Mouse (Mus musculus): ENCODE measurements around the gene Stard10.

Stard10 gene

DNA sequence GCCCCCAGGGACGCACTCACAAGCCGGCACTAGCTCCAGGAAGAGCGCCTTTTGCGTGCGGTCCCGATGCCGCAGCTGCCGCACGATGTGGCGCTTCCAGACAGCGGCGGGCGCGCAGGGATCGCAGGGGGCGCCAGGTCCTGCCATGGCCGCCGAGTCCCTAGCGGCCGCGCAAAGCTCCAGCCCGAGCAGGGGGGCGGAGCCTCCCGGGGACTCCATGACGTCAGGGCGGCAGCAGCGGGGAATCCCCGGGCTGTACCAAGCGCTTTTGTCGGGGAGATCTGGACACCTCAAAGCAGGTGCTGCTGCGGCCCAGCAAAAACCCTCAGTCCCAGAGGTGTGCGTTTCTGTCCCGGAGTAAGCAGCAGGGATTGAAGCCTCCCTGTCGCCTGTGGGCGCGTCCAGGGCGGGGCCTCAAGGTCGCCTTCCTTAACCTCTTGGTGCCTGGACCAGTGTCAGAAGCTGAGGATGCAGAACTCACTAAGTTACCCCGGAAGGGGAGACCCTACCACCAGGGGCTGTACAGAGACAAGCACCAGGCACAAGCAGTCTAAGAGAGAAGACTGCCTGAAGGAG, 14.9 kb upstream of the Stard10 start, which contains the start of gene Atg16l2:
Atg16l2 (minus strand) TSS at position 371 of the 576 bp plus-strand sequence.
- in situ Hi-C loops (cut with MboI; ENCODE audit: unreplicated experiment in 2 of 2), result loop anchor here in 1 of 2 experiments (10.0 kb wide), 2 partner anchors 233 to 323 kb away; no protein-coding TSS in a partner anchor

DNA sequence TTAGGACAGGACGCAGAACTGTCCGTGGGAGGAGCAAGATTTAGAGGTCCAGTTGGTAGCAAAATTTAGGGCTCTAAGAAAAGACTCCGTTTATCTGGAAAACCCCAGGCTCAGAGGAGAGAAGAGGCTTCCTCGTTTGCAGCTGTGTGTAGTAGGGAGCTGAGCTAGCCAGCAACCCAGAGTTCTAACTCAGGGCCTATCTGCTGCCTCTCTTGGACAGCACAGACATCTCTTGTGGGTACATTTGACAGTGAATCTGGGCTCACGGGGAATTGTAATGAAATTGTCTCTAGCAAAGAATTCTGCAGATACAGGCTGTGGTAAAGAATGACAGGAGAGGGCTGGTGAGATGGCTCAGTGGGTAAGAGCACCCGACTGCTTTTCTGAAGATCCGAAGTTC, 14.2 kb upstream of the Stard10 start:
- in situ Hi-C loops (cut with MboI; ENCODE audit: unreplicated experiment in 2 of 2), result loop anchor here in 1 of 2 experiments (10.0 kb wide), 2 partner anchors 232 to 322 kb away; no protein-coding TSS in a partner anchor

DNA sequence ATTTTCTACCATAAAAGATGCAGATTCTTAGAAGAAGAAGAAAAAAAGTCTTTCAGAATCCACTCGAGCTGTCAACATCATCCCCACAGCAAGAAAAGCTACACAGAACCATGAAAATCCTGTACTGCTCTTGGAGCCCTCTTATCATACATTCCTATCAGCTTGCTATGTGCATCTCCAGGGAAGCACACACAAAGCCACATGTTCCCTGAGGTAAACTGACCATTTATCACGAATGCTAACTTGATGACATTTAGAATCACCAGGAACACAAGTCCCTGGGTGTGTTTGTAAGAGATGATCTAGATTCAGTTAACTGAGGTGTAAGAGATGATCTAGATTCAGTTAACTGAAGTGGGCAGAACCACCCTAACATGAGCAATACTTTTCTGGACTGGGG, 10.0 kb upstream of the Stard10 start:
- in situ Hi-C loops (cut with MboI; ENCODE audit: unreplicated experiment in 2 of 2), result loop anchor here in 1 of 2 experiments (10.0 kb wide), 2 partner anchors 228 to 318 kb away; no protein-coding TSS in a partner anchor

DNA sequence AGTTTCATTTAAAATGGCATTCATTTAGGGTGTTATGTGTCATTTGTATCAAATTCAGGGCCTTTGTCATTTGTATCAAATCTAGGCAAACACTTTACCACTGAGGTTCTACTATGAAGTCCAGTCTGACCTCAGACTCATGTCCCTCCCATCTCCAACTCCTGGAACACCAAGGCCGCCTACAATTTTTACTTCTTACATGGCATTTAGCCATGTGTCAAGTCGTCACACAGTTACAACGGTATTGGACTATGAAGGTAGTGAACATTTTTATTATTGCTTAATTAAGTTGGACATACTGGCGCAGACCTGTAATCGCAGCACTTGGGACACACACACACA, 6.9 kb upstream of the Stard10 start:
- in situ Hi-C loops (cut with MboI; ENCODE audit: unreplicated experiment in 2 of 2), result loop anchor here (5.0 to 10.0 kb wide), 4 partner anchors 57 to 315 kb away; no protein-coding TSS in a partner anchor

DNA sequence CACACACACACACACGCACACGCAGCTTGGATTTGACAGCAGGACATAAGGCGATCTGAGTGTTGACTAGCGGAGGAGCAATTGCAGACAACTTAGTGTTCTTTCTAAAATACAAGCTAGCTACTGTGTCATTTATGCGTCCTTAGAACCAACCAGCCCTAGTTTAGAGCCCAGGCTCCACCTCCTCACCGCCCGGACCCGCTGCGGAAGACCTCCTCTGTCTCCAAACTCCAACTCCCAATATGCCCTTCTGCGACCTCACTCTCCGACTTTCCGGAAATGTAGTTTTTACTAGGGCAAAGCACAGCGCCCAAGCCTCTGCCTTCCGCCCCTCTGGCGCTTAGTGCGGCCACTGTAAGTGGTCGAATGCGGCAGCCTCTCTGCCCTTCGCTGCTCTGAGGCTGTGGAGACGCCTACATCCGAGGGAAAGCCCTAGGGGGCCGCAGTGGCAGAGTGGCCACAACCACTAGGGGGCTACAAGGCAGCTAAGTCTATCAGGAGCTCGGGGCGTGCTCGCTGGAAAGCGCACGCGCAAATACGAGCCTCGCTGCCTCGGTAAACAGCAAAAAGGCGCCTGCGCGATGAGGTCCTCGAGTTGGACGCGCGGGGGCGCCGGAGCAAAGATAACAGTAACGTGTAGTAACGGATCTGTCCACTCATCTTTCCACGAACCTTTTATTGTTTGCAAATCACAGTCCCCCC, 6.4 kb upstream of the Stard10 start:
- in situ Hi-C loops (cut with MboI; ENCODE audit: unreplicated experiment in 2 of 2), result loop anchor here (5.0 kb wide), 2 partner anchors 57 to 62 kb away; no protein-coding TSS in a partner anchor

DNA sequence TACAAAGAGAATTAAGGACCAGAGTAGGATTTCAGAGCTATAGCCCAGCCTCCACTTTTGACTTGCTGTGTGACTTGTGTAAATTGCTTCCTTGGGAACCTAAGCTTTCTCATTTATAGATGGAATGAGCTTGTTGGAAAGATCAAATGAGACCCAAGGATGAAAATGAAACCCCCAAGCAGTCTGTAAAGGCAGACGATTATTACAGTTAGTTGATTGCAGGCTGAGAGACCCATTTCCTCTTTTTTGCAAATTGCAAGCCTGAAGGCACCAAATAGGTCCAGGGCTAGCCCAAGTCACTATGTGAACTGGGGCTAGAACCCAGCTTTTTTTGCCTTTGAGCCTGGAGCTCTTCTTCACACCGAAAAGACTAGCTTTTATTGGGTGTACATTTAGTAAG, 5.8 kb upstream of the Stard10 start:
- in situ Hi-C loops (cut with MboI; ENCODE audit: unreplicated experiment in 2 of 2), result loop anchor here (5.0 kb wide), 2 partner anchors 56 to 61 kb away; no protein-coding TSS in a partner anchor

DNA sequence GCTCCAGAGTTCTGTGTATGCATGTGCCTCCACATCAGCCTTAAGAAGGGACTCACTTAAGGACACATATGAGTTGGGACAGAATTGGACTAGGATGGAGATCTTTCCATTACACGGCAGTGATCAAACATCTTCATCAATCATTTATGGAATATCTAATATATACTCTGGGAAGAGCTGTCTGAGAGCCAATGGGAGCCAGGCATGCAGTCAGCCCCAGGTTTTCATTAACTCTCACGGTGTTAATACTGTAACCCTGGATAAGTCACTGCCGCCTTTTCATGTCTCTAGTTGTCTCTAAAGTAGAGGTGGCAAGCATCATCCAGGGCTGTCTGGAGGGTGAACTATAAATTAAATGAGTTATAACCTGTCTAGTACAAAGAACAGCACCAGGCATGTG, 3.9 kb upstream of the Stard10 start:
- in situ Hi-C loops (cut with MboI; ENCODE audit: unreplicated experiment in 2 of 2), result loop anchor here (5.0 kb wide), 2 partner anchors 54 to 59 kb away; no protein-coding TSS in a partner anchor

DNA sequence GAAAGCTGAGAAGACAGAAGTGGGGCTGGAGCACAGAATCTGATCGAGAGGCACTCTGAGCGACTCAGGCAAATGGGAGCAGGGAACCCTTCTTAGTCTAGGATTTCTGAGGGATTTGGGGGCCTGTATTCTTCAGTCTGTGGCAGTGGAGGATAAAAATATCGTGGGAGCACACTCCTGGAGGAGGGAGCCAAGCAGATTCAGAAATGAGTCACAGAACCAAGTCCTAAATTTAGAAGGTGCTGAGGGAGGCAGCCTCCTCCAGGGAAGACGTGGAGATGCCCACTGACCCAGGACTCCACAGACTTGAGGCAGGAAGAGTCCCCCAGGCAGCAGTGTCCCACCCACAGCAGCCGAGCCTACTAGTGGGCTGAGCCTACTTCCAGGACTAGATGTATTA, 2.5 kb upstream of the Stard10 start:
- in situ Hi-C loops (cut with MboI; ENCODE audit: unreplicated experiment in 2 of 2), result loop anchor here (5.0 kb wide), 2 partner anchors 53 to 58 kb away; no protein-coding TSS in a partner anchor

DNA sequence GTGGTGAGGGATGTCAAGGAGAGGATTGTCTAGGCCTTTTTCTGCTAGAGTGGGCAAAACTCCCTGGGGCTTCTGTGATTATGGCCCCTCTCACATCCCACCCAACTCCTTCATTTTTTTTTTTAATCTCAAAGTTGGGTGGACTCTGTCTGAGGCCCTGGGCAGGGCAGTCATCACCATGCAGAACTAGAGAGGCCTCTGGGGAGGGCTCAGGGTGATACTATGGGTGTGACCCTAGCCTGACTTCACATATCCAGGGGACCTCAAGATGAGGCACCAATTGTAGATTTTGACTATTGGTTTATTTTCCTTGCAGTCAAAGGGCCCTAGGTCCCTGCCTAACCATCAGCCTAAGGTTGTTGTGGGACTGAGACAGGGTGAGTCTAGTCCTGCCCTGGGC, 1.2 kb upstream of the Stard10 start:
- in situ Hi-C loops (cut with MboI; ENCODE audit: unreplicated experiment in 2 of 2), result no loop called here

DNA sequence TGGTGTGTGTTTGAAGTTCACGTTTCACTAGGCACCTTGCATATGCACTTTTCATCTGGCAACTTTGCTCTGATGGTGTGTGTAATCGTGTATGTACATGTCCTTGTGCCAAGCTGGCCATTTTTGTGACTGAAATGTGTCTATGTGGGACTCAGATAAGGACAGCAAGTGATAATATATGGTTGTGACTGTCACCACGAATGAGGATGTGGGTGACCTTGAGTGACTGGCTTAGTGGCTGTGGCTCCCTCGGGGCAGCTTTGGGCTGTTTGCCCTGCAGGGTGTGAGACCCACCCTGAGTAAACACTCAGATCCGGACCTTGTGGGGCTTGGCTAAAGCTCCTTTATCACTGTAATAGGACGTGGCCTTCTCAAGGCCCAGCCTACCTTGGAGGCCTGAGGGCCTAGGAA, 290 bp upstream of the Stard10 start:
- in situ Hi-C loops (cut with MboI; ENCODE audit: unreplicated experiment in 2 of 2), result no loop called here

DNA sequence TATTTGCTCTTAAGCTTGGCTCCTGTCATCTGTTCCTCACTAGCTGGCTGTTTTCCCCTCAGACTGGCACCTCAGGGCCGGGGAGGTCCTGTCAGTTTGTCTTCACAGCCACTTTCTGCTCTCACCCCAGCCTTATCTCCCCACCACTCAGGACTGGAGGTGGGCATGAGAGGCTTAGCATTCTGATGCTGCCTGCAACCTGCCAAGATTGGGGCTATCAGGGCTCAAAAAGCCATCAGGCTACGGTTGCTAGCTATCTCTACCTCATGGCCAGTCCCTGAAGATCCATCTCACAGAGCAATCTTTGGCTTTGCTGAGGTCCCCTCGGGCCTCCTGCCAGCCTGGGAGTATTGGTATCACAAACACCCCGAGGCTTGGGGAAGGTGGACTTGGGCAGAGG, 2.0 kb downstream of the Stard10 start:
- in situ Hi-C loops (cut with MboI; ENCODE audit: unreplicated experiment in 2 of 2), result no loop called here

DNA sequence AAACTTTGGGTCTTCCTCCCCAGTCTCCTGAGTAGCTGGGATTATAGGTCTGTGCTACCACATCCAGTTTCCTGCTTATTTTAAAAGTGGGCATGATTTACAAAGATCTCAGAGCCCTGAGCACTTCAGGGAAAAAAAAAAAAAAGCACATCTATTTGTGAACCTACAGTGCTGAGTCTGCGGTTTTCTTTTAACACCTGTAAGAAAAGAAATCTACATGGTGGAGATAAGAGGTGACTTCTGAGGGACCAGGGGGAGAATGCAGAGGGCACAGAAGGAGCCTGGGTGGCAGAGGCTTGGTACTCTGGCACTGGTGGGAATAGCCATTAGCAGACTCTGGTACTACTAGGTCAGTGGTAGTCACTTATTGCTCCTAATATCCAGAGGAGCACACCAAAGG, 2.9 kb downstream of the Stard10 start:
- in situ Hi-C loops (cut with MboI; ENCODE audit: unreplicated experiment in 2 of 2), result no loop called here

DNA sequence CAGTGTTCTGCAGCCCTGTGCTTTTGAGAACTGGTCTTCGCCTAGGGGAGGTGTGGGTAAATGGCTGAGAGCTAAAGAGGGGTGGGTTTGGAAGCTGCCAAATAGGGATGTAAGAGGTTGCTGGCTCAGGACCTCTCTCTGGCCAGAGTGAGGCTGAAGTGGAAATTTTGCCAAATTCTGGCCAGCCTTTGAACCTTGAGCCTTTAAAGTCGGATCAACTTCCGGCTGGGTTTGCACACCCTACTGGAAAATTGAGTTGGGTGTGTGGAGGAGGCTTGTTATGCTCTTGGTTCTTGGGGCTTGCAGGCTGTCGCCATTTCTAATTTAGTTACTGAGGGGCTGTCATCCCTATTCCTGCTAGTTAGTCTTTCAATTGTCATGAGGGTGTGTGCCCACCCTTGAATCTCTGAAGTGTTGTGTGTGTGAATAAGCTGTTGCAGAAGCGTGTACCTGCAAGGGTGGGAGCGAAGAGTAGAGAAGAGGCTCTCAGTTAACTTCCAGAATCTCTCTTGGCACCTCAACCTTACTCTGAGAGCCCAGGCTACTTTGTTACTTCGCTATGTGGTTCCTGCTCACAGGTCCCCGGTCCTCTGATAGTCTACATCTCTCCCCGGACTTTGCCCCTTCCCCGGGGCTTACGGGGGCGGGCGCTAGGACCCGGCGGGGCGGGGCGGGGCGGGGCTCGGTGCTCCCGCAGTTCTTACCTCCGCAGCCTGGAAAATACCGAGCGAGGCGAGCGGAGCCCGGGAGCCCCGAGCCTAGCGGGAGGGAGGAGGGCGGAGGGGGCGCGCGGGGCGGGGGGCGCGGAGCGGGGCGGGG, 3.7 kb downstream of the Stard10 start:
- in situ Hi-C loops (cut with MboI; ENCODE audit: unreplicated experiment in 2 of 2), result no loop called here

DNA sequence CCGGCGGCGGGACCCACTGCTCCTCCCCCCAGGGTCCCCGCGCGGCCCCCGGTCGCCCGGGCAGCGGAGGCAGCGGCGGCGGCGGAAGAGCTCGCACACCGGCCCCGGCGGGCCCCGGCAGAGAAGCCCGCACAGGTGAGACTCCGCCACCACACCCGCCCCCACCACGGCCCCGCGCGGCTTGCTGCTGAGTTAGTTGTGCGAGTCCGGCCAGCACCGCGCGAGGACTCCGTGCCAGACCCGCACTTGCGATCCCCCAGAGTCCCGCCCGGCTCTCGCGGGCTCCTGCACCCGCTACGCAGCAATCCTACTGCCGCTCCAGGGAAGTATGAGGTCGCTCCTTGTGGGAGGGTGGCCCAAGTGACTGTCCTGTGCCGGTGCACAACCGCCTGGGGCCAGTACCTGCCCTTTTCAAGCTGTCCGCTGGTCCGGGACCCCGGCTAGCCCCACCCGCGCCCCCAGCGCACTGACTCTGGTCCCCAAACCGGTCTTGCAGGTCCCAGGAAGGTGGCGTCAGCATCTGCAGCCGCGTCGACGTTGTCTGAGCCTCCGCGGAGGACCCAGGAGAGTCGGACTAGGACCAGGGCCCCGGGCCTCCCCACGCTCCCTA, 4.4 kb downstream of the Stard10 start:
- in situ Hi-C loops (cut with MboI; ENCODE audit: unreplicated experiment in 2 of 2), result no loop called here

DNA sequence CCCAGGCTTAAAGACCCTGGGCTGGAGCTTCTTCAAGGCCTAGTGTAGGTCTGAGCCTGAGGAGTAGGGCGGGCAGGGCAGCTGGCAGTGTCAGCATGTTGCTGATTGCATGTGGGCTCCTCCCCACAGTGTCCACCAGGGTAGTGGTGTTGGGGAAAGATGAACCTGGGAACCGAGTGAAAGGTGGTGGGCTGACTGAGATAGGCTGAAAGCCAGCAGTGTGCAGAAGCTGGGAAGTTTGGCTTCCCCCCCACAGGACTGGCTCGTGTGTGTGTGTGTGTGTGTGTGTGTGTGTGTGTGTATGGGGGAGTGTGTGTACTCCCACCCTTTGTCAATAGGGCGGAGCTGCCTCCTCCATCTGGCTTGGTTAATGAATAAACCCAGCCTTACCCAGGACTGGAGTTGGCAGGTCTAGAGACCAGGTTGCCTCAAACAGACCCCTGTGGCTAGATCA, 6.3 kb downstream of the Stard10 start:
- in situ Hi-C loops (cut with MboI; ENCODE audit: unreplicated experiment in 2 of 2), result no loop called here

DNA sequence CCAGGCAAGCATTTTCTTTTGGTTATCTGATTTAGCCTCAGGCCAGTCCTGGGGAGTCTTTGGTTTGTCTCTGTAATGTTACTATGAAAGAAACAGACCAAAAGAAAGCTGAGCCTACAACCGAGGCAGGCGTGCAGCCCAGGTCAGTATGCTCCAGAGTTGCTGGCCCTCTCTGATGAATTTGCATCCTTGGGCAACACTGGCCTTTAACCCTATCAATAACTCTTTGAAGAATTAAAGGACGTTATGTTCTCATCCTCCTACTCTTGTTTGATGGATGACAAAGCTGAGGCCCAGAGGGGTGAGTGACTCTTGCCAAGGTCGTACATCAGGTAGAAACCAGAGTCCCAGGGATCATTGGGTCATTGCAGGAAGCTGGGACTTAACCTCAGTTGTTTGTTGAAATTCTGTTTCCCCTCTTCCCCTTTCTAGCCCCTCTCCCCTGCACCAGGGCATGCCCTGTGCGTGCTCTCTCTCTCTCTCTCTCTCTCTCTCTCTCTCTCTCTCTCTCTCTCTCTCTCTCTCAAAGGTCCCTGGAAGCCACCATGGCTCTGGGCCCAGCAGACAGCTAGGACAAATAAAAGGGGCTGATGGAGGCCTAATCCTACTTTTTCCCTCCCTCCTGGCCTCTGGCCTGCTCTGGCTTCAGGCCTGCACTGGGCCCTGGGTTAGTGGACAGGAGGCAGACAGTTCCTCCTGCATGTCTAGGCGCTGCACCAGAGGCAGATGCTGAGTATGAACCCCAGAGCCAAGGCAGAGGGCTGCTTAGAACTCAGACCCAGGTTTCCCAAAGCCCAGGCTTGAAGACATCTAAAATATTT, 7.5 kb downstream of the Stard10 start:
- in situ Hi-C loops (cut with MboI; ENCODE audit: unreplicated experiment in 2 of 2), result no loop called here

DNA sequence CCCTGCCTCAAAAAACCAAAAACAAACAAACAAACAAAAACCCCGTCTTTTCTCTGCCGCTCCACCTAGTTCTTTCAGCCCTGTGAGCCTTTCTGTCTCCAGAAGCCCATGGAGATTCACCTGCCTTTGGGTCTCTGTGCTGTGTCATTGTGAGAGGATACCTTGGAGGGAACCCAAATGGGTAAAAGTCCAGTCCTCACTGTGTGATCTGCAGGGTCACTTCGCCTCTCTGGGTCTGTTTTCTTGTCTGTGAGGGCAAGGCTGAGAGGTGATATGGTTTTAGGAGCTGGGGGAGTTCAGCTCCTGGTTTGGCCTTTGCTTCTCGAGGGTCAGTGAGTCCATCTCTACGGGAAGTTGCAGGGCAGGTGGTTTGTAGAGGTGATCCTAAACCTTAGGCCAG, 9.1 kb downstream of the Stard10 start:
- in situ Hi-C loops (cut with MboI; ENCODE audit: unreplicated experiment in 2 of 2), result no loop called here

DNA sequence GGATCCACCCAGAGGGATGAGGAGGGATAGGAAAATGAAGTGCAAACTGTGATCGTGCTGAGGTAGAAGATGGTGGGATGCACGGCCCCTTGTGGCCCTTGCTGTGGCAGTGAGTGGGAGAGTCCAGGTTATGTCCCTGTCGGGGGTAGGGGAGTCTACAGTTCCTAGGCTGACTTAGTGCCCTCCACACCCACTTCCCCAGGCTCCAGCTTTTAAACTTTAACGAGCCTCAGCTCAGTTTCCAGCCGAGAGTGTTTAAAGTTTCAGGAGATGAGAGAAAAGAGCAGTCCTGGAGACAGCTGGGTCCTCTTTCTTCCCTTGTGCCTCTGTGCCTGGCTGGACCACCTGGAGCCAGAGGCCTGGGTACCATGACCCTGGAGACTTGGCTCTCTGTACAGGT, 10.4 kb downstream of the Stard10 start:
- in situ Hi-C loops (cut with MboI; ENCODE audit: unreplicated experiment in 2 of 2), result no loop called here

DNA sequence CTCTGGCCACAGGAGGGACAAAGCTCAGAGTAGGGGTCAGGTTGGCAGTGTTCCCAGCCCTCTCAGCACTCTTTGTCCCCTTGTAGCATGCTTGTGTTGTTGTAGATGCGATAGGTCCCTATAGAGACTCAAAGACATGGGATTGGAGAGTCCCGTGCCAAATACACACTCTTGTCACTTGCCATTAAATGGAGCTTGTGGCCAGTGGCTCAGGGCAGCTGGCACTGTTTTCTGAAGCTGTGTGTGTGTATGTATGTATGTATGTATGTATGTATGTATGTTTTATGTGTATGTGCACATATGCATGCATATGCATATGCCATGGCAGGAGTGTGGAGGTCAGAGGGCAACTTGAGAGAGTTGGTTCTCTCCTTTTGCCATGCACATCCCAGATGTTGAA, 10.9 kb downstream of the Stard10 start:
- in situ Hi-C loops (cut with MboI; ENCODE audit: unreplicated experiment in 2 of 2), result no loop called here

All from v-Abl transformed pro-B cells (cell line).